ENCODE assay signal across 22 mouse cellular contexts in the genomic region with DNA sequence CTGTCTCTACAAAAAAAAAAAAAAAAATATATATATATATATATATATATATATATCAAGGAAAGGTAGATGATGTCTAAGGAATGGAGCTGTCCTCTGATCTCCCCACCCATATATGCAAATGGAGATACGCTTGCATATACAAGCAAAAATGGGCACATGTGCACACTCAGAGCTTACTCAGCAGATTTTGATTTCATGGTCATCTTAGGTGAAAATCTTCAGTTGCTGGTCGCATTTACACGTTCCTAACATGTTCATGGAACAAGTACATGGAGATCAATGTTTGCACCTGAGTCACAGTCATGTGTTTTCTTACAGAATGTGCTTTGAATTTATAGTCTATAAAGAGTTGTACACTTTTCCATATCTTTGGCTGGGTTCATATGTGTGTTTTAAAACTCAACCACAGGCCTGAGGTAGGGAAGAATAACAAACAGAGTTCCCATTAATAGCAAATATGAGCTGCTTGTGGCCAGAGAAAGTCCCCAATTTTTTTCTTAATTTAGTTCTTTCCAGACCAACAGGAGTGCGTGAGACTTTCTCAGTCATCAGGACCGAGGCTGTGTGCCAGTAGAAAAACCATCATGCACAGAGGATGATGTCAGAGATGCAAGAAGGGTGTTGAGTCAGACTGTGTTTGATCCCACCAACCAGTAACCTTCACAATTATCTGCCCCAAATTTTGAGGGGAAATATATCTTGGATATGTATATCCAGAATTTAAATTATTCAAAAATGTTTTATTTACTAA. TPM values are rescaled to one million over a fixed set of nuclear protein-coding genes. Genes with fewer than 3 reads are reported as not detected.
DNase-seq lines count a peak whose midpoint lies in the region.
"Had no signal": no experiment of that assay in that cellular context is flagged by ENCODE, and none has a peak within 500 bp of the region (broad histone marks: within the 10 kb centered on the region; RNA-seq: fewer than 3 reads in every experiment).

No protein-coding gene starts in this region.

- peak; percentile 7 for DNase-seq in heart, adult 11 months
- DNase-seq in heart, postnatal 10 days = no peak
- DNase-seq in NIH3T3 (ENCODE audit: low read depth) = peak; percentile 52
- DNase-seq in fibroblast of lung, adult 2 months (ENCODE audit: low read depth) = peak; percentile 69
- DNase-seq in kidney, postnatal 36 days = no peak
- DNase-seq in left cerebral cortex, adult 11 months (ENCODE audit: low spot score) = no peak
- DNase-seq: adrenal gland, postnatal 14 days; cerebellum, adult 11 months; cerebellum, adult 2 months; cerebellum, adult 9-11 months; cerebellum, postnatal 36 days; embryo, embryonic 11 days; forebrain, postnatal 0 days; gastrocnemius, postnatal 25 days; heart, adult 2 months; kidney, adult 2 months had no signal

- intact Hi-C loops in heart, postnatal 10 days (cut with DNase I) = no loop called here

RNA-seq across cellular contexts. Expression of gene Gm9747, which starts 9.7 kb away (rescaled TPM):
- not detected for total RNA-seq in heart, postnatal 10 days (2021)
- total RNA-seq: adrenal gland, adult 18-20 months; adrenal gland, postnatal 14 days; adrenal gland, postnatal 4 days; forebrain, postnatal 0 days; gastrocnemius, adult 8-10 months; gastrocnemius, postnatal 25 days; heart, adult 2 months; heart, postnatal 25 days; hematopoietic stem cell, adult 5-6 weeks; MEL had no signal

Comparison
In these comparisons a context has a peak if more than half of its experiments do, and no peak if none do; other contexts are left out.
1. DNase-seq: peak in heart, adult 11 months (single experiment), NIH3T3 (single experiment) and fibroblast of lung, adult 2 months (single experiment); none in heart, postnatal 10 days (0 of 2), kidney, postnatal 36 days (0 of 2) and left cerebral cortex, adult 11 months (single experiment).